Mouse (Mus musculus) adrenal gland, postnatal 4 days (tissue): ENCODE data around the gene Grid1. TPM values are rescaled to one million over a fixed set of nuclear protein-coding genes. Genes with fewer than 3 reads are reported as not detected.

Source experiments
- DNase-seq, 2 experiments: peaks; one replicate each; pipeline ENCODE4 v3.0.0; 2021 to 2022; ENCODE audit warnings: low spot score in 2 of 2, mixed read lengths in 2 of 2
- total RNA-seq, 2 experiments: library from RNA; stranded (reverse); gene quantifications; 2 replicates each; pipeline ENCODE4 v1.2.3; 2021

Grid1 gene
- total RNA-seq, 2 experiments from 2014 or later, result 0.65 to 2.1 TPM

GRCm38 (mm10) chr14:35192256-35192655, 372.3 kb downstream of the Grid1 start:
- DNase-seq, result no peak

- DNase-seq, result no peak
These were observed 377.5 kb downstream of the Grid1 start for GRCm38 (mm10) chr14:35197371-35197770.

GRCm38 (mm10) chr14:35198447-35198846, 378.5 kb downstream of the Grid1 start:
- no peak for DNase-seq

GRCm38 (mm10) chr14:35198899-35199298, 379.0 kb downstream of the Grid1 start:
- DNase-seq, result no peak

- no peak for DNase-seq
These were observed 389.5 kb downstream of the Grid1 start for GRCm38 (mm10) chr14:35209444-35209843.

GRCm38 (mm10) chr14:35219021-35219420, 399.1 kb downstream of the Grid1 start:
- DNase-seq, result no peak

- DNase-seq, result no peak
These were observed 402.3 kb downstream of the Grid1 start for GRCm38 (mm10) chr14:35222196-35222595.

GRCm38 (mm10) chr14:35227581-35227980, 407.7 kb downstream of the Grid1 start:
- DNase-seq, result no peak

- DNase-seq, result no peak
These were observed 411.5 kb downstream of the Grid1 start for GRCm38 (mm10) chr14:35231384-35231783.

GRCm38 (mm10) chr14:35242882-35243281, 423.0 kb downstream of the Grid1 start:
- no peak for DNase-seq

- no peak for DNase-seq
These were observed 425.1 kb downstream of the Grid1 start for GRCm38 (mm10) chr14:35244776-35245548.

GRCm38 (mm10) chr14:35250412-35250811, 430.5 kb downstream of the Grid1 start:
- DNase-seq, result no peak

- DNase-seq, result no peak
These were observed 434.6 kb downstream of the Grid1 start for GRCm38 (mm10) chr14:35254477-35254876.

- DNase-seq, result no peak
These were observed 450.4 kb downstream of the Grid1 start for GRCm38 (mm10) chr14:35270260-35270659.

GRCm38 (mm10) chr14:35309201-35309600, 489.3 kb downstream of the Grid1 start:
- no peak for DNase-seq

- no peak for DNase-seq
These were observed 493.7 kb downstream of the Grid1 start for GRCm38 (mm10) chr14:35313380-35314299.

- DNase-seq, result no peak
These were observed 506.4 kb downstream of the Grid1 start for GRCm38 (mm10) chr14:35326306-35326705.

- no peak for DNase-seq
These were observed 516.7 kb downstream of the Grid1 start for GRCm38 (mm10) chr14:35336561-35336960.

- no peak for DNase-seq
These were observed 536.1 kb downstream of the Grid1 start for GRCm38 (mm10) chr14:35356011-35356410.

- no peak for DNase-seq
These were observed 536.7 kb downstream of the Grid1 start for GRCm38 (mm10) chr14:35356480-35357085.

- no peak for DNase-seq
These were observed 538.4 kb downstream of the Grid1 start for GRCm38 (mm10) chr14:35358136-35358821.
